Mouse (Mus musculus) heart, embryonic 15.5 days (tissue): Measurements from ENCODE around the gene Smim14. TPM values are rescaled to one million over a fixed set of nuclear protein-coding genes. Genes with fewer than 3 reads are reported as not detected.
A peak's percentile ranks its signal among the peaks of the same experiment; 100 is the strongest.
"Not testable (repeated sequence)": the region's sequence is repeated elsewhere in the genome, so short reads cannot be mapped to it uniquely, and the experiment has no call there.

Source experiments
- ATAC-seq: fragments of 200-750 bp; cut with Nextera tagmentation; replicated peaks from 2 replicates; pipeline ENCODE4 v1.8.0; 2017; ENCODE audit warnings: low read depth, moderate TSS enrichment; ENCODE audit not compliant: insufficient number of reproducible peaks, insufficient read depth, low FRiP score
- H3K27ac ChIP-seq: fragments of 300-500 bp; sonication (generic); 2 replicates; pipeline ENCODE4 v1.5.1; 2015; ENCODE audit warnings: mild to moderate bottlenecking, inconsistent platforms
- H3K27me3 ChIP-seq: fragments of 300-500 bp; sonication (generic); 2 replicates; pipeline ENCODE4 v1.6.1; 2015; ENCODE audit warnings: inconsistent platforms
- H3K36me3 ChIP-seq: fragments of 300-500 bp; sonication (generic); 2 replicates; pipeline ENCODE4 v1.6.1; 2015; ENCODE audit warnings: mild to moderate bottlenecking, inconsistent platforms
- H3K4me1 ChIP-seq: fragments of 300-500 bp; sonication (generic); replicated peaks from 2 replicates; pipeline ENCODE4 v1.6.1; 2015; ENCODE audit warnings: inconsistent platforms
- H3K4me2 ChIP-seq: fragments of 300-500 bp; sonication (generic); 2 replicates; pipeline ENCODE4 v1.6.1; 2015; ENCODE audit warnings: inconsistent platforms, mild to moderate bottlenecking, moderate library complexity
- H3K4me3 ChIP-seq: fragments of 300-500 bp; sonication (generic); 2 replicates; pipeline ENCODE4 v1.5.1; 2015; ENCODE audit warnings: mild to moderate bottlenecking, inconsistent platforms
- H3K9ac ChIP-seq: fragments of 300-500 bp; sonication (generic); 2 replicates; pipeline ENCODE4 v1.6.1; 2015; ENCODE audit warnings: mild to moderate bottlenecking, inconsistent platforms
- H3K9me3 ChIP-seq: fragments of 300-500 bp; sonication (generic); replicated peaks from 2 replicates; pipeline ENCODE4 v1.6.1; 2016; ENCODE audit warnings: inconsistent platforms
- WGBS: fragments of 180-500 bp; shearing (Covaris S2); methylation state at CpG from one replicate; pipeline ENCODE4 v1.1.7; 2015; ENCODE audit warnings: mixed read lengths; 5-methylcytosine and 5-hydroxymethylcytosine counted together
- polyA plus RNA-seq: library from polyadenylated mRNA; unstranded; fragments of >200 nt; fragmentation: Nextera tagmentation; extraction: Ambion mirVana; gene quantifications from 2 replicates; pipeline ENCODE4 v1.2.1, GENCODE M21; 2015

Gene Smim14
- polyA plus RNA-seq, 1 experiment from 2014 or later, result 113 TPM

- Histone ChIP-seq H3K4me1 (peaks cover 48% of the 10 kb centered on the region), H3K27me3 (no peaks in the 10 kb centered on the region), H3K4me3 (no peak overlapping the region), H3K9me3 (no peaks in the 10 kb centered on the region), H3K27ac (peak overlapping the region; percentile 83), H3K4me2 (peak overlapping the region; percentile 22), H3K9ac (no peak overlapping the region), H3K36me3 (no peaks in the 10 kb centered on the region)
- no peak for ATAC-seq
- 41% methylated on average over 10 of the region's 10 CpGs for WGBS
Observed at GRCm38 (mm10) chr5:65487381-65487780, 49.6 kb downstream of the Smim14 start.

- WGBS, result 67% methylated on average over 2 of the region's 2 CpGs
- H3K27me3 ChIP-seq, result no peaks in the 10 kb centered on the region
- H3K9ac ChIP-seq, result no peak overlapping the region
- H3K27ac ChIP-seq, result peak overlapping the region; percentile 83; the same call in 1 of the 2 replicates
- no peak overlapping the region for H3K4me2 ChIP-seq
- H3K4me1 ChIP-seq, result peaks cover 48% of the 10 kb centered on the region
- H3K36me3 ChIP-seq, result no peaks in the 10 kb centered on the region
- ATAC-seq, result no peak
- no peaks in the 10 kb centered on the region for H3K9me3 ChIP-seq
- H3K4me3 ChIP-seq, result no peak overlapping the region
Observed at GRCm38 (mm10) chr5:65486514-65486913, 50.5 kb downstream of the Smim14 start.

GRCm38 (mm10) chr5:65482996-65483395 is 54.0 kb downstream of the Smim14 start:
- no peaks in the 10 kb centered on the region for H3K9me3 ChIP-seq
- ATAC-seq, result no peak
- 83% methylated on average over 4 of the region's 4 CpGs for WGBS
- H3K4me1 ChIP-seq, result peaks cover 40% of the 10 kb centered on the region
- no peaks in the 10 kb centered on the region for H3K27me3 ChIP-seq
- no peak overlapping the region for H3K4me2 ChIP-seq
- no peak overlapping the region for H3K9ac ChIP-seq
- no peak overlapping the region for H3K27ac ChIP-seq
- no peaks in the 10 kb centered on the region for H3K36me3 ChIP-seq
- no peak overlapping the region for H3K4me3 ChIP-seq

- no peak overlapping the region for H3K9ac ChIP-seq
- no peaks in the 10 kb centered on the region for H3K36me3 ChIP-seq
Observed at GRCm38 (mm10) chr5:65480511-65480910, 56.5 kb downstream of the Smim14 start.

GRCm38 (mm10) chr5:65479681-65480445 is 57.1 kb downstream of the Smim14 start:
- Histone ChIP-seq H3K27me3 (no peaks in the 10 kb centered on the region), H3K4me2 (no peak overlapping the region), H3K9ac (no peak overlapping the region), H3K4me3 (no peak overlapping the region), H3K4me1 (peaks cover 29% of the 10 kb centered on the region), H3K36me3 (no peaks in the 10 kb centered on the region), H3K27ac (peak overlapping the region; percentile 81), H3K9me3 (no peaks in the 10 kb centered on the region)
- ATAC-seq, result 0 out of 2 replicates have a peak, but pooled peaks have one; percentile 32
- 91% methylated on average over 9 of the region's 9 CpGs for WGBS

More at GRCm38 (mm10) chr5:65480511-65480910, 56.5 kb downstream of the Smim14 start:
- no peaks in the 10 kb centered on the region for H3K27me3 ChIP-seq
- H3K9me3 ChIP-seq, result no peaks in the 10 kb centered on the region
- no peak overlapping the region for H3K4me3 ChIP-seq
- ATAC-seq, result peak; percentile 61; the same call in 1 of the 2 replicates
- no peak overlapping the region for H3K4me2 ChIP-seq
- peak overlapping the region; percentile 81 for H3K27ac ChIP-seq
- 17% methylated on average over 4 of the region's 4 CpGs for WGBS
- H3K4me1 ChIP-seq, result peaks cover 29% of the 10 kb centered on the region

- ATAC-seq, result no peak
- 73% methylated on average over 4 of the region's 4 CpGs for WGBS
- Histone ChIP-seq H3K4me1 (peaks cover 25% of the 10 kb centered on the region), H3K27ac (no peak overlapping the region), H3K4me2 (no peak overlapping the region), H3K9me3 (no peaks in the 10 kb centered on the region), H3K36me3 (no peaks in the 10 kb centered on the region), H3K9ac (no peak overlapping the region), H3K27me3 (no peaks in the 10 kb centered on the region), H3K4me3 (no peak overlapping the region)
Observed at GRCm38 (mm10) chr5:65478224-65478623, 58.8 kb downstream of the Smim14 start.

GRCm38 (mm10) chr5:65476739-65477138 is 60.2 kb downstream of the Smim14 start:
- peaks cover 22% of the 10 kb centered on the region for H3K4me1 ChIP-seq
- H3K36me3 ChIP-seq, ATAC-seq, H3K27ac ChIP-seq, H3K9ac ChIP-seq, H3K9me3 ChIP-seq, H3K27me3 ChIP-seq, H3K4me3 ChIP-seq, H3K4me2 ChIP-seq: not testable (repeated sequence)
- WGBS, result 95% methylated on average over 4 of the region's 4 CpGs

GRCm38 (mm10) chr5:65475806-65476205 is 61.2 kb downstream of the Smim14 start:
- H3K36me3 ChIP-seq, result no peaks in the 10 kb centered on the region
- no peak overlapping the region for H3K9ac ChIP-seq
- no peak overlapping the region for H3K4me3 ChIP-seq
- ATAC-seq, result no peak
- H3K9me3 ChIP-seq, result no peaks in the 10 kb centered on the region
- no peak overlapping the region for H3K27ac ChIP-seq
- no peak overlapping the region for H3K4me2 ChIP-seq
- H3K27me3 ChIP-seq, result no peaks in the 10 kb centered on the region
- peaks cover 21% of the 10 kb centered on the region for H3K4me1 ChIP-seq
- 65% methylated on average over 2 of the region's 2 CpGs for WGBS

GRCm38 (mm10) chr5:65469766-65470165 is 67.2 kb downstream of the Smim14 start:
- no peak overlapping the region for H3K4me3 ChIP-seq
- WGBS, result 85% methylated on average over 6 of the region's 6 CpGs
- ATAC-seq, result no peak
- H3K36me3 ChIP-seq, result peaks cover 31% of the 10 kb centered on the region
- no peak overlapping the region for H3K27ac ChIP-seq
- no peaks in the 10 kb centered on the region for H3K27me3 ChIP-seq
- H3K9me3 ChIP-seq, result no peaks in the 10 kb centered on the region
- H3K4me2 ChIP-seq, result no peak overlapping the region
- H3K4me1 ChIP-seq, result peaks cover 5% of the 10 kb centered on the region; the same call in 1 of the 2 replicates
- H3K9ac ChIP-seq, result no peak overlapping the region

GRCm38 (mm10) chr5:65466911-65467310 is 70.1 kb downstream of the Smim14 start:
- H3K36me3 ChIP-seq, result peaks cover 36% of the 10 kb centered on the region
- H3K9ac ChIP-seq, result no peak overlapping the region
- no peak overlapping the region for H3K4me2 ChIP-seq
- ATAC-seq, result no peak
- H3K27me3 ChIP-seq, result no peaks in the 10 kb centered on the region
- H3K4me3 ChIP-seq, result no peak overlapping the region
- H3K27ac ChIP-seq, result no peak overlapping the region
- H3K9me3 ChIP-seq, result no peaks in the 10 kb centered on the region
- peaks cover 5% of the 10 kb centered on the region; the same call in 1 of the 2 replicates for H3K4me1 ChIP-seq
- WGBS, result 51% methylated on average over 3 of the region's 3 CpGs

GRCm38 (mm10) chr5:65460361-65460760 is 76.6 kb downstream of the Smim14 start:
- WGBS, result 87% methylated on average over 14 of the region's 14 CpGs
- peak overlapping the region; percentile 86 for H3K27ac ChIP-seq

GRCm38 (mm10) chr5:65459454-65459853 is 77.5 kb downstream of the Smim14 start:
- Histone ChIP-seq H3K9me3 (no peaks in the 10 kb centered on the region), H3K27me3 (no peaks in the 10 kb centered on the region), H3K27ac (peak overlapping the region; percentile 86), H3K4me2 (peak overlapping the region; percentile 21; the same call in 1 of the 2 replicates), H3K4me1 (peaks cover 44% of the 10 kb centered on the region), H3K36me3 (peaks cover 4% of the 10 kb centered on the region; the same call in 1 of the 2 replicates), H3K9ac (no peak overlapping the region), H3K4me3 (no peak overlapping the region)
- 51% methylated on average over 3 of the region's 3 CpGs for WGBS
- peak; percentile 71 for ATAC-seq

More at GRCm38 (mm10) chr5:65460361-65460760, 76.6 kb downstream of the Smim14 start:
- no peak for ATAC-seq
- H3K4me3 ChIP-seq, result no peak overlapping the region
- H3K9ac ChIP-seq, result no peak overlapping the region
- H3K36me3 ChIP-seq, result peaks cover 9% of the 10 kb centered on the region; the same call in 1 of the 2 replicates
- no peaks in the 10 kb centered on the region for H3K9me3 ChIP-seq
- H3K4me2 ChIP-seq, result no peak overlapping the region
- no peaks in the 10 kb centered on the region for H3K27me3 ChIP-seq
- peaks cover 36% of the 10 kb centered on the region for H3K4me1 ChIP-seq
